Mouse (Mus musculus) kidney, adult 8-10 months (tissue): Measurements from ENCODE around the gene Shisa6.
A peak's percentile ranks its signal among the peaks of the same experiment; 100 is the strongest.
"Not testable (repeated sequence)": the region's sequence is repeated elsewhere in the genome, so short reads cannot be mapped to it uniquely, and the experiment has no call there.

ENCODE experiments used
- DNase-seq, 2 experiments: peaks; one replicate each; pipeline ENCODE4 v3.0.0; 2022

The Shisa6 gene

GRCm38 (mm10) chr11:66442631-66443030 is 83.1 kb downstream of the Shisa6 start:
- DNase-seq: no peak

- no peak for DNase-seq
Measured at GRCm38 (mm10) chr11:66426129-66426528, 99.6 kb downstream of the Shisa6 start.

- no peak for DNase-seq
Measured at GRCm38 (mm10) chr11:66418216-66418615, 107.5 kb downstream of the Shisa6 start.

GRCm38 (mm10) chr11:66408721-66409120 is 117.0 kb downstream of the Shisa6 start:
- DNase-seq: not testable (repeated sequence)

GRCm38 (mm10) chr11:66400036-66400435 is 125.7 kb downstream of the Shisa6 start:
- DNase-seq: no peak

GRCm38 (mm10) chr11:66387561-66387960 is 138.2 kb downstream of the Shisa6 start:
- DNase-seq: no peak

GRCm38 (mm10) chr11:66371796-66372195 is 154.0 kb downstream of the Shisa6 start:
- DNase-seq: no peak

- no peak for DNase-seq
Measured at GRCm38 (mm10) chr11:66369764-66370163, 156.0 kb downstream of the Shisa6 start.

GRCm38 (mm10) chr11:66366809-66367685 is 158.7 kb downstream of the Shisa6 start:
- no peak for DNase-seq

GRCm38 (mm10) chr11:66359811-66360210 is 166.0 kb downstream of the Shisa6 start:
- DNase-seq: no peak

- no peak for DNase-seq
Measured at GRCm38 (mm10) chr11:66344822-66345221, 180.9 kb downstream of the Shisa6 start.

GRCm38 (mm10) chr11:66336313-66336712 is 189.5 kb downstream of the Shisa6 start:
- DNase-seq: no peak

- no peak for DNase-seq
Measured at GRCm38 (mm10) chr11:66312764-66313163, 213.0 kb downstream of the Shisa6 start.

- DNase-seq: no peak
Measured at GRCm38 (mm10) chr11:66304396-66304795, 221.4 kb downstream of the Shisa6 start.

GRCm38 (mm10) chr11:66274707-66275081 is 251.1 kb downstream of the Shisa6 start:
- no peak for DNase-seq

GRCm38 (mm10) chr11:66273904-66274706 is 251.7 kb downstream of the Shisa6 start:
- no peak for DNase-seq

- DNase-seq: no peak
Measured at GRCm38 (mm10) chr11:66267029-66267428, 258.7 kb downstream of the Shisa6 start.

- DNase-seq: no peak
Measured at GRCm38 (mm10) chr11:66265336-66265990, 260.3 kb downstream of the Shisa6 start.

- no peak for DNase-seq
Measured at GRCm38 (mm10) chr11:66260205-66260604, 265.6 kb downstream of the Shisa6 start.

GRCm38 (mm10) chr11:66258851-66259250 is 266.9 kb downstream of the Shisa6 start:
- peak in 1 of 2 experiments; percentile 35 for DNase-seq

GRCm38 (mm10) chr11:66247115-66247514 is 278.6 kb downstream of the Shisa6 start:
- no peak for DNase-seq

- no peak for DNase-seq
Measured at GRCm38 (mm10) chr11:66236557-66236956, 289.2 kb downstream of the Shisa6 start.

GRCm38 (mm10) chr11:66232891-66233290 is 292.9 kb downstream of the Shisa6 start:
- no peak for DNase-seq
